Comparison of ENCODE assay signal across 25 mouse cellular contexts in the genomic region with DNA sequence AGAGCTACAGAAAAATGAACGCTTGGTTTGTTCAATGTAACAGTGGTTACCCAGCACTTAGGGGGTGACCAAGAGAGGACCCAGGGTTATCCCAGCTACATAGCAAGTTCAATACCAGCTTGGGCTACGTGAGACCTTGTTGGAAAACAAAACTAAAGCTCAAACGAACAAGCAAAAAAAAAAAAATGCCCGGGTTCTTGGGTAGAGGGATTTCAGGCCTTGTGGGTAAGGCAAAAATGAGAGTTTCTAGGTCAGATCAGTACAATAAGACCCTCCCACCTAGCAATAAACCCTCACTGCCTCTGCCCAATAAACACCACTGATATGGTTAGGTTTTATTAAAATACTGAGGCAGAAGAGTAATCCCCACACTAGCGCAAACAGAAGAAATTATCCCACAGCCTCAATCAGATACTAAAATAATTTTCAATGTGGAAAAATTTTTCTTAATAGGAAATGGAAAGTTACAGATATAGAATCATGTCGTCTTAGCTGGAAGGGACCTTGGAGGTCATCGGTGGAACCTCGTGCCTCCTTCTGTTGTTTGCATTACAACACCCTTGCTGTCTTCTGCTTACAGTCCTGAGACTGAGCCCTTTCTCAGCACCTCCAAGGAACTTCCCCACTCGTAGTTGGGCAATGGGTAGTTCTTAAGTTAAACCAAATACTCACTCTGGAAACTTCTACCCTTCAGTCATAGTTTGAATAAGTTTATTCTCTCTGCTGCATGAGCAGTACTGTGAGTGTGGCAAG. TPM values are rescaled to one million over a fixed set of nuclear protein-coding genes. Genes with fewer than 3 reads are reported as not detected.
A peak's percentile ranks its signal among the peaks of the same experiment; 100 is the strongest.
DNase-seq lines count a peak whose midpoint lies in the region; ATAC-seq and TF ChIP-seq lines count a peak whose summit lies in the region.
"Had no signal": no experiment of that assay in that cellular context is flagged by ENCODE, and none has a peak within 500 bp of the region (broad histone marks: within the 10 kb centered on the region; RNA-seq: fewer than 3 reads in every experiment).

No protein-coding gene starts in this region.

- no peaks in the 10 kb centered on the region for H3K27me3 ChIP-seq in stomach, embryonic 16.5 days (ENCODE audit: control insufficient read depth, insufficient read depth, low read length)
- H3K27me3 ChIP-seq in thymus, adult 2 months (ENCODE audit: control insufficient read depth, insufficient read depth, low read length), result no peaks in the 10 kb centered on the region
- H3K27me3 ChIP-seq: embryonic facial prominence, embryonic 15.5 days; hindbrain, embryonic 12.5 days; limb, embryonic 12.5 days; liver, embryonic 12.5 days; megakaryocyte, embryonic 14.5 days; midbrain, embryonic 13.5 days; neural tube, embryonic 12.5 days; Patski had no signal

- TF ChIP-seq POLR2A in thymus, adult 2 months (IDR thresholded peaks at IDR 0.05; ENCODE audit: control insufficient read depth, extremely low read depth, insufficient read depth, low read length, poor library complexity), result no peak

- no peak overlapping the region for H3K4me3 ChIP-seq in stomach, embryonic 16.5 days (replicated peaks; ENCODE audit: low read length)
- no peak overlapping the region for H3K4me3 ChIP-seq in thymus, adult 2 months (ENCODE audit: control insufficient read depth, insufficient read depth, low read length)
- H3K4me3 ChIP-seq: embryonic facial prominence, embryonic 15.5 days; hindbrain, embryonic 12.5 days; limb, embryonic 12.5 days; liver, embryonic 12.5 days; megakaryocyte, embryonic 14.5 days; midbrain, embryonic 13.5 days; neural tube, embryonic 12.5 days had no signal

- ATAC-seq in common myeloid progenitor, adult 5-6 weeks (replicated peaks; ENCODE audit: low read depth, poor library complexity, severe bottlenecking), result 0 out of 2 replicates have a peak, but pooled peaks have one; percentile 15
- ATAC-seq in megakaryocyte, adult 5-6 weeks (ENCODE audit: poor library complexity, severe bottlenecking), result peak; percentile 83
- no peak for ATAC-seq in stomach, embryonic 16.5 days (ENCODE audit: insufficient read depth, low FRiP score)
- ATAC-seq: forebrain, embryonic 14.5 days; liver, embryonic 12.5 days; midbrain, embryonic 13.5 days; Patski had no signal

- H3K36me3 ChIP-seq in stomach, embryonic 16.5 days (ENCODE audit: control insufficient read depth, insufficient read depth, low read length), result no peaks in the 10 kb centered on the region
- H3K36me3 ChIP-seq in thymus, adult 2 months (ENCODE audit: control insufficient read depth, insufficient read depth, low read length), result no peaks in the 10 kb centered on the region
- H3K36me3 ChIP-seq: embryonic facial prominence, embryonic 15.5 days; hindbrain, embryonic 12.5 days; limb, embryonic 12.5 days; liver, embryonic 12.5 days; midbrain, embryonic 13.5 days; neural tube, embryonic 12.5 days had no signal

- peak overlapping the region; percentile 21; the same call in 1 of the 2 replicates for H3K27ac ChIP-seq in stomach, embryonic 16.5 days (ENCODE audit: low read length)
- H3K27ac ChIP-seq in thymus, adult 2 months (ENCODE audit: control insufficient read depth, insufficient read depth, low read length), result no peak overlapping the region
- H3K27ac ChIP-seq: embryonic facial prominence, embryonic 15.5 days; hindbrain, embryonic 12.5 days; limb, embryonic 12.5 days; liver, embryonic 12.5 days; midbrain, embryonic 13.5 days; neural tube, embryonic 12.5 days had no signal

- H3K9ac ChIP-seq in stomach, embryonic 16.5 days (ENCODE audit: low read length), result no peak overlapping the region
- H3K9ac ChIP-seq: embryonic facial prominence, embryonic 15.5 days; hindbrain, embryonic 12.5 days; limb, embryonic 12.5 days; liver, embryonic 12.5 days; lung, embryonic 14.5 days; midbrain, embryonic 13.5 days; neural tube, embryonic 12.5 days had no signal

- H3K9me3 ChIP-seq in stomach, embryonic 16.5 days (replicated peaks; ENCODE audit: control insufficient read depth, low read length), result no peaks in the 10 kb centered on the region
- H3K9me3 ChIP-seq: embryonic facial prominence, embryonic 15.5 days; hindbrain, embryonic 12.5 days; limb, embryonic 12.5 days; liver, embryonic 12.5 days; megakaryocyte, embryonic 14.5 days; midbrain, embryonic 13.5 days; neural tube, embryonic 12.5 days had no signal

- H3K4me2 ChIP-seq in stomach, embryonic 16.5 days (ENCODE audit: low read depth, low read length), result no peak overlapping the region
- H3K4me2 ChIP-seq: embryonic facial prominence, embryonic 15.5 days; hindbrain, embryonic 12.5 days; limb, embryonic 12.5 days; liver, embryonic 12.5 days; lung, embryonic 14.5 days; midbrain, embryonic 13.5 days; neural tube, embryonic 12.5 days had no signal

- peaks cover 5% of the 10 kb centered on the region; the same call in 1 of the 2 replicates for H3K4me1 ChIP-seq in stomach, embryonic 16.5 days (ENCODE audit: control insufficient read depth, insufficient read depth, low read length)
- no peaks in the 10 kb centered on the region for H3K4me1 ChIP-seq in thymus, adult 2 months (replicated peaks; ENCODE audit: control insufficient read depth, insufficient read depth, low read length)
- H3K4me1 ChIP-seq: embryonic facial prominence, embryonic 15.5 days; hindbrain, embryonic 12.5 days; limb, embryonic 12.5 days; midbrain, embryonic 13.5 days; neural tube, embryonic 12.5 days had no signal

- 78% methylated on average over 9 of the region's 9 CpGs for WGBS in stomach, embryonic 16.5 days
- WGBS in thymus, adult 2 months, result 86% methylated on average over 9 of the region's 9 CpGs

- peak; percentile 51 for DNase-seq in lung, postnatal 36 days
- no peak for DNase-seq in lung, postnatal 14 days
- DNase-seq in thymus, adult 2 months, result no peak
- DNase-seq in ovary, postnatal 14 days (ENCODE audit: low spot score), result no peak
- no peak for DNase-seq in cerebellum, postnatal 10 days
- DNase-seq: adrenal gland, adult 8-10 months; cerebellum, adult 8-10 months; gastrocnemius, postnatal 14 days; heart, adult 18-20 months; kidney, adult 2 months; kidney, postnatal 10 days; lung, embryonic 14.5 days; thymus, postnatal 25 days had no signal

- TF ChIP-seq CTCF in thymus, adult 2 months (IDR thresholded peaks at IDR 0.05; ENCODE audit: borderline replicate concordance, control insufficient read depth, extremely low read depth, insufficient read depth, low read length, poor library complexity), result no peak

RNA-seq across cellular contexts. Expression of gene Zfp36l1, which starts 58.7 kb away (rescaled TPM):
- total RNA-seq in common myeloid progenitor, adult 5-6 weeks (2017), result 14.5 and 17.7 TPM in 2 replicates
- total RNA-seq in megakaryocyte, adult 5-6 weeks (2015), result 15.6 and 21.0 TPM in 2 replicates
- 3.8 and 5.4 TPM in 2 replicates for total RNA-seq in megakaryocyte, adult 5-6 weeks (2017)
- 137 and 140 TPM in 2 replicates for polyA plus RNA-seq in stomach, embryonic 16.5 days (2015; fragmentation: Nextera tagmentation; extraction: Ambion mirVana)
- polyA plus RNA-seq in thymus, adult 2 months (2012; rRNA removed), result 253 and 297 TPM in 2 replicates
